Mouse (Mus musculus): ENCODE measurements at regions not wholly inside any gene's neighbourhood (a gene's known extent, or its start where the extent isn't known, plus 50 kb on each side); places are given as distances from the start of the nearest gene placed in this dataset.

DNA sequence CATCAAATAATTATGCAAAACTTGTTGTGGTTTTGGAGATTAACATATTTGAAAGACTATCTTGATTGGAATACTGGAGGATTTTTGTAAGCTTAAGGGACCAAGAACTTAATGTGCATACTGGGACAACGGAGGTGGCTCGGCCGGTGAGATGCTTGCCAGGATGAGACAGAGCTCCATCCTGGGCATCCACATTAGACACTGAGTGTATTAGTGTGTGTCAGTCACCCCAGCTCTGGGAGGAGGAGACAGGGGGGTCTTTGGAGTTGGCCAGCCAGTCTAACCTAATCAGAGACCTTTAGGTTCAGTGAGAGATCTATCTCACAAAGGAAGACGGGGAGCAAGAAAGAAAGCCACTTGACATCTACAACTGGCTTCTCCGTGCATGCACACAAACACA is 174.6 kb downstream of the Dact1 start:
- TF ChIP-seq CTCF (IDR thresholded peaks at IDR 0.05; ENCODE audit: borderline replicate concordance, extremely low read depth, insufficient read depth, insufficient read length) (no peak), POLR2A (IDR thresholded peaks at IDR 0.05; ENCODE audit: borderline replicate concordance, extremely low read depth, insufficient read depth, insufficient read length, poor library complexity, severe bottlenecking) (no peak)

All from brain, embryonic 14.5 days (tissue).